Mouse (Mus musculus): ENCODE results near the gene Stxbp6. TPM values are rescaled to one million over a fixed set of nuclear protein-coding genes. Genes with fewer than 3 reads are reported as not detected.

Gene Stxbp6
- polyA plus RNA-seq, 1 experiment from 2014 or later: 20.3 TPM

- no peak for ATAC-seq (replicated peaks; ENCODE audit: low FRiP score, low read depth)
Measured at GRCm38 (mm10) chr12:44939106-44939505, 135.4 kb downstream of the Stxbp6 start.

GRCm38 (mm10) chr12:44932954-44933353 is 141.6 kb downstream of the Stxbp6 start:
- Histone ChIP-seq H3K4me1 (replicated peaks; ENCODE audit: insufficient read depth, low read length) (peaks cover 7% of the 10 kb centered on the region; the same call in 1 of the 2 replicates), H3K4me2 (ENCODE audit: low read length) (no peak overlapping the region), H3K27me3 (ENCODE audit: insufficient read depth, low read length) (no peaks in the 10 kb centered on the region), H3K4me3 (replicated peaks; ENCODE audit: low read depth, low read length) (no peak overlapping the region), H3K36me3 (ENCODE audit: insufficient read depth, low read length) (no peaks in the 10 kb centered on the region), H3K9ac (ENCODE audit: low read depth, low read length) (no peak overlapping the region), H3K27ac (no peak overlapping the region), H3K9me3 (replicated peaks; ENCODE audit: low read length) (no peaks in the 10 kb centered on the region)
- no peak for DNase-seq (ENCODE audit: low spot score)
- no peak for TF ChIP-seq CTCF (IDR thresholded peaks at IDR 0.05; ENCODE audit: low read depth)
- WGBS: 85% methylated on average over 6 of the region's 6 CpGs
- no peak for ATAC-seq (replicated peaks; ENCODE audit: low FRiP score, low read depth)

More at GRCm38 (mm10) chr12:44939106-44939505, 135.4 kb downstream of the Stxbp6 start:
- WGBS: 74% methylated on average over 8 of the region's 8 CpGs
- H3K27ac ChIP-seq: no peak overlapping the region
- H3K9ac ChIP-seq (ENCODE audit: low read depth, low read length): no peak overlapping the region
- TF ChIP-seq CTCF (IDR thresholded peaks at IDR 0.05; ENCODE audit: low read depth): no peak
- H3K4me3 ChIP-seq (replicated peaks; ENCODE audit: low read depth, low read length): no peak overlapping the region
- no peaks in the 10 kb centered on the region for H3K9me3 ChIP-seq (replicated peaks; ENCODE audit: low read length)
- H3K4me2 ChIP-seq (ENCODE audit: low read length): no peak overlapping the region
- DNase-seq (ENCODE audit: low spot score): no peak
- H3K36me3 ChIP-seq (ENCODE audit: insufficient read depth, low read length): no peaks in the 10 kb centered on the region
- no peaks in the 10 kb centered on the region for H3K27me3 ChIP-seq (ENCODE audit: insufficient read depth, low read length)
- H3K4me1 ChIP-seq (replicated peaks; ENCODE audit: insufficient read depth, low read length): no peaks in the 10 kb centered on the region

GRCm38 (mm10) chr12:44931716-44932115 is 142.8 kb downstream of the Stxbp6 start:
- H3K27me3 ChIP-seq (ENCODE audit: insufficient read depth, low read length): no peaks in the 10 kb centered on the region
- DNase-seq (ENCODE audit: low spot score): no peak
- 82% methylated on average over 7 of the region's 7 CpGs for WGBS
- no peak overlapping the region for H3K4me3 ChIP-seq (replicated peaks; ENCODE audit: low read depth, low read length)
- no peak overlapping the region for H3K4me2 ChIP-seq (ENCODE audit: low read length)
- H3K9ac ChIP-seq (ENCODE audit: low read depth, low read length): no peak overlapping the region
- peaks cover 8% of the 10 kb centered on the region; the same call in 1 of the 2 replicates for H3K4me1 ChIP-seq (replicated peaks; ENCODE audit: insufficient read depth, low read length)
- TF ChIP-seq CTCF (IDR thresholded peaks at IDR 0.05; ENCODE audit: low read depth): no peak
- ATAC-seq (replicated peaks; ENCODE audit: low FRiP score, low read depth): no peak
- no peaks in the 10 kb centered on the region for H3K9me3 ChIP-seq (replicated peaks; ENCODE audit: low read length)
- no peak overlapping the region for H3K27ac ChIP-seq
- no peaks in the 10 kb centered on the region for H3K36me3 ChIP-seq (ENCODE audit: insufficient read depth, low read length)

GRCm38 (mm10) chr12:44928456-44928855 is 146.1 kb downstream of the Stxbp6 start:
- no peak for TF ChIP-seq CTCF (IDR thresholded peaks at IDR 0.05; ENCODE audit: low read depth)
- DNase-seq (ENCODE audit: low spot score): peak; percentile 77

GRCm38 (mm10) chr12:44925901-44926300 is 148.6 kb downstream of the Stxbp6 start:
- no peak for TF ChIP-seq CTCF (IDR thresholded peaks at IDR 0.05; ENCODE audit: low read depth)
- H3K4me1 ChIP-seq (replicated peaks; ENCODE audit: insufficient read depth, low read length): peaks cover 8% of the 10 kb centered on the region; the same call in 1 of the 2 replicates
- H3K4me2 ChIP-seq (ENCODE audit: low read length): no peak overlapping the region
- H3K27me3 ChIP-seq (ENCODE audit: insufficient read depth, low read length): no peaks in the 10 kb centered on the region
- H3K36me3 ChIP-seq (ENCODE audit: insufficient read depth, low read length): no peaks in the 10 kb centered on the region
- 90% methylated on average over 3 of the region's 3 CpGs for WGBS
- ATAC-seq (replicated peaks; ENCODE audit: low FRiP score, low read depth) (no peak), DNase-seq (ENCODE audit: low spot score) (no peak)
- H3K27ac ChIP-seq: no peak overlapping the region
- H3K9me3 ChIP-seq (replicated peaks; ENCODE audit: low read length): no peaks in the 10 kb centered on the region
- no peak overlapping the region for H3K9ac ChIP-seq (ENCODE audit: low read depth, low read length)
- H3K4me3 ChIP-seq (replicated peaks; ENCODE audit: low read depth, low read length): no peak overlapping the region

More at GRCm38 (mm10) chr12:44928456-44928855, 146.1 kb downstream of the Stxbp6 start:
- Histone ChIP-seq H3K4me2 (ENCODE audit: low read length) (no peak overlapping the region), H3K36me3 (ENCODE audit: insufficient read depth, low read length) (no peaks in the 10 kb centered on the region), H3K9ac (ENCODE audit: low read depth, low read length) (no peak overlapping the region), H3K4me3 (replicated peaks; ENCODE audit: low read depth, low read length) (no peak overlapping the region), H3K9me3 (replicated peaks; ENCODE audit: low read length) (no peaks in the 10 kb centered on the region), H3K27ac (no peak overlapping the region), H3K27me3 (ENCODE audit: insufficient read depth, low read length) (no peaks in the 10 kb centered on the region), H3K4me1 (replicated peaks; ENCODE audit: insufficient read depth, low read length) (peaks cover 8% of the 10 kb centered on the region; the same call in 1 of the 2 replicates)
- 38% methylated on average over 3 of the region's 3 CpGs for WGBS
- ATAC-seq (replicated peaks; ENCODE audit: low FRiP score, low read depth): no peak; the same call in 1 of the 2 replicates

GRCm38 (mm10) chr12:44923273-44923672 is 151.2 kb downstream of the Stxbp6 start:
- H3K27me3 ChIP-seq (ENCODE audit: insufficient read depth, low read length): no peaks in the 10 kb centered on the region
- H3K4me1 ChIP-seq (replicated peaks; ENCODE audit: insufficient read depth, low read length): peaks cover 4% of the 10 kb centered on the region; the same call in 1 of the 2 replicates
- H3K27ac ChIP-seq: no peak overlapping the region
- no peaks in the 10 kb centered on the region for H3K9me3 ChIP-seq (replicated peaks; ENCODE audit: low read length)
- TF ChIP-seq CTCF (IDR thresholded peaks at IDR 0.05; ENCODE audit: low read depth): no peak
- H3K9ac ChIP-seq (ENCODE audit: low read depth, low read length): no peak overlapping the region
- WGBS: 93% methylated on average over 3 of the region's 3 CpGs
- H3K36me3 ChIP-seq (ENCODE audit: insufficient read depth, low read length): no peaks in the 10 kb centered on the region
- no peak overlapping the region for H3K4me3 ChIP-seq (replicated peaks; ENCODE audit: low read depth, low read length)
- no peak overlapping the region for H3K4me2 ChIP-seq (ENCODE audit: low read length)
- ATAC-seq (replicated peaks; ENCODE audit: low FRiP score, low read depth): no peak
- DNase-seq (ENCODE audit: low spot score): no peak

- Histone ChIP-seq H3K36me3 (ENCODE audit: insufficient read depth, low read length) (no peaks in the 10 kb centered on the region), H3K4me3 (replicated peaks; ENCODE audit: low read depth, low read length) (no peak overlapping the region), H3K9me3 (replicated peaks; ENCODE audit: low read length) (no peaks in the 10 kb centered on the region), H3K4me1 (replicated peaks; ENCODE audit: insufficient read depth, low read length) (no peaks in the 10 kb centered on the region), H3K27me3 (ENCODE audit: insufficient read depth, low read length) (no peaks in the 10 kb centered on the region), H3K4me2 (ENCODE audit: low read length) (no peak overlapping the region), H3K27ac (no peak overlapping the region), H3K9ac (ENCODE audit: low read depth, low read length) (no peak overlapping the region)
- DNase-seq (ENCODE audit: low spot score): no peak
- TF ChIP-seq CTCF (IDR thresholded peaks at IDR 0.05; ENCODE audit: low read depth): no peak
- no peak for ATAC-seq (replicated peaks; ENCODE audit: low FRiP score, low read depth)
- 52% methylated on average over 4 of the region's 4 CpGs for WGBS
Measured at GRCm38 (mm10) chr12:44922241-44922640, 152.3 kb downstream of the Stxbp6 start.

Measured in kidney, postnatal 0 days (tissue).